Mouse (Mus musculus) MEL (cell line): Measurements from ENCODE around the gene Raly. TPM values are rescaled to one million over a fixed set of nuclear protein-coding genes. Genes with fewer than 3 reads are reported as not detected.

Experiments used
- DNase-seq: peaks from one replicate; pipeline ENCODE4 v3.0.0; 2011; ENCODE audit warnings: low read depth, low spot score
- H3K27ac ChIP-seq: 2 replicates; pipeline ENCODE4 v1.5.1; 2012; ENCODE audit warnings: low read depth, mild to moderate bottlenecking, control low read depth, low read length, moderate library complexity; ENCODE audit not compliant: control insufficient read depth
- H3K27me3 ChIP-seq, 2 experiments: fragments of 150-350 bp in 1 of 2; sonication (generic) in 1 of 2; 2 replicates each; pipeline ENCODE4 v1.6.1; 2012; ENCODE audit warnings: low read length in 2 of 2, mild to moderate bottlenecking in 2 of 2, improper control_type of control experiment in 1 of 2, moderate library complexity in 1 of 2; ENCODE audit not compliant: insufficient read depth in 2 of 2, control insufficient read depth in 1 of 2
- H3K36me3 ChIP-seq, 2 experiments: 2 replicates each; pipeline ENCODE4 v1.6.1; 2012 to 2014; ENCODE audit warnings: low read length in 2 of 2, improper control_type of control experiment in 1 of 2, inconsistent platforms in 1 of 2, mild to moderate bottlenecking in 1 of 2; ENCODE audit not compliant: insufficient read depth in 2 of 2, control insufficient read depth in 1 of 2
- H3K4me1 ChIP-seq, 2 experiments: fragments of 150-350 bp in 1 of 2; sonication (generic) in 1 of 2; 2 replicates each; pipeline ENCODE4 v1.6.1; 2012; ENCODE audit warnings: low read length in 2 of 2, improper control_type of control experiment in 1 of 2, mild to moderate bottlenecking in 1 of 2; ENCODE audit not compliant: insufficient read depth in 2 of 2, control insufficient read depth in 1 of 2
- H3K4me3 ChIP-seq, 2 experiments: fragments of 150-350 bp in 1 of 2; sonication (generic) in 1 of 2; 2 replicates each; pipeline ENCODE4 v1.5.1; 2012; ENCODE audit warnings: low read depth in 2 of 2, low read length in 2 of 2, mild to moderate bottlenecking in 2 of 2, moderate library complexity in 2 of 2, control low read depth in 1 of 2, improper control_type of control experiment in 1 of 2; ENCODE audit not compliant: control insufficient read depth in 1 of 2, insufficient read depth in 1 of 2
- H3K79me2 ChIP-seq: 2 replicates; pipeline ENCODE4 v1.6.1; 2012; ENCODE audit warnings: mild to moderate bottlenecking, low read length, moderate library complexity; ENCODE audit not compliant: control insufficient read depth, poor library complexity, insufficient read depth
- H3K9ac ChIP-seq: 2 replicates; pipeline ENCODE4 v1.6.1; 2012; ENCODE audit warnings: low read depth, mild to moderate bottlenecking, control low read depth, low read length, moderate library complexity; ENCODE audit not compliant: control insufficient read depth, poor library complexity, severe bottlenecking
- H3K9me3 ChIP-seq: fragments of 150-350 bp; sonication (generic); replicated peaks from 2 replicates; pipeline ENCODE4 v1.6.1; 2012; ENCODE audit warnings: mild to moderate bottlenecking, low read length, improper control_type of control experiment, moderate library complexity; ENCODE audit not compliant: insufficient read depth
- CHD1 ChIP-seq: IDR thresholded peaks from 2 replicates; pipeline ENCODE4 v1.6.1; 2012; ENCODE audit warnings: low read depth, mild to moderate bottlenecking, inconsistent platforms, low read length, improper control_type of control experiment
- EP300 ChIP-seq, 2 experiments: IDR thresholded peaks; 2 replicates each; pipeline ENCODE4 v1.6.1; 2011; ENCODE audit warnings: improper control_type of control experiment in 2 of 2, low read length in 2 of 2, low read depth in 1 of 2, mild to moderate bottlenecking in 1 of 2
- GABPA ChIP-seq: IDR thresholded peaks from 2 replicates; pipeline ENCODE4 v1.6.1; 2012; ENCODE audit warnings: low read depth, mild to moderate bottlenecking, inconsistent platforms, low read length, improper control_type of control experiment, moderate library complexity
- GATA1 ChIP-seq: IDR thresholded peaks from 2 replicates; pipeline ENCODE4 v1.6.1; 2011; ENCODE audit warnings: low read depth, low read length, improper control_type of control experiment
- HCFC1 ChIP-seq: IDR thresholded peaks from 2 replicates; pipeline ENCODE4 v1.6.1; 2012; ENCODE audit warnings: low read depth, mild to moderate bottlenecking, inconsistent platforms, low read length, improper control_type of control experiment, moderate library complexity
- JUND ChIP-seq: IDR thresholded peaks from 2 replicates; pipeline ENCODE4 v1.6.1; 2011; ENCODE audit warnings: low read depth, mild to moderate bottlenecking, improper control_type of control experiment, low read length
- MAFK ChIP-seq: IDR thresholded peaks from 2 replicates; pipeline ENCODE4 v1.6.1; 2011; ENCODE audit warnings: low read depth, mild to moderate bottlenecking, low read length, improper control_type of control experiment, borderline replicate concordance
- MAX ChIP-seq: IDR thresholded peaks from 2 replicates; pipeline ENCODE4 v1.6.1; 2011; ENCODE audit warnings: low read length, improper control_type of control experiment
- MAZ ChIP-seq: IDR thresholded peaks from 2 replicates; pipeline ENCODE4 v1.6.1; 2012; ENCODE audit warnings: low read depth, mild to moderate bottlenecking, inconsistent platforms, low read length, improper control_type of control experiment
- MXI1 ChIP-seq: IDR thresholded peaks from 2 replicates; pipeline ENCODE4 v1.6.1; 2011; ENCODE audit warnings: mild to moderate bottlenecking, low read depth, low read length, improper control_type of control experiment
- MYB ChIP-seq: IDR thresholded peaks from 2 replicates; pipeline ENCODE4 v1.6.1; 2011; ENCODE audit warnings: mild to moderate bottlenecking, low read depth, low read length, improper control_type of control experiment
- NRF1 ChIP-seq: IDR thresholded peaks from 2 replicates; pipeline ENCODE4 v1.6.1; 2014; ENCODE audit warnings: low read depth, mild to moderate bottlenecking, inconsistent platforms, low read length, improper control_type of control experiment, moderate library complexity; ENCODE audit not compliant: poor library complexity, insufficient read depth, severe bottlenecking
- POLR2AphosphoS2 ChIP-seq: IDR thresholded peaks from 2 replicates; pipeline ENCODE4 v1.6.1; 2011; ENCODE audit warnings: low read length, improper control_type of control experiment
- RCOR1 ChIP-seq: IDR thresholded peaks from 2 replicates; pipeline ENCODE4 v1.6.1; 2012; ENCODE audit warnings: low read depth, mild to moderate bottlenecking, inconsistent platforms, low read length, improper control_type of control experiment
- SIN3A ChIP-seq: IDR thresholded peaks from 2 replicates; pipeline ENCODE4 v1.6.1; 2012; ENCODE audit warnings: low read length, improper control_type of control experiment, inconsistent platforms
- UBTF ChIP-seq: IDR thresholded peaks from 2 replicates; pipeline ENCODE4 v1.6.1; 2012; ENCODE audit warnings: low read depth, mild to moderate bottlenecking, inconsistent platforms, low read length, improper control_type of control experiment, moderate library complexity, borderline replicate concordance; ENCODE audit not compliant: insufficient read depth
- ZKSCAN1 ChIP-seq: IDR thresholded peaks from 2 replicates; pipeline ENCODE4 v1.6.1; 2012; ENCODE audit warnings: low read depth, mild to moderate bottlenecking, inconsistent platforms, low read length, improper control_type of control experiment, moderate library complexity
- polyA plus RNA-seq, 2 experiments: library from polyadenylated mRNA; stranded (reverse) in 1 of 2; unstranded in 1 of 2; fragments of >175 nt in 1 of 2; fragments of >200 nt in 1 of 2; gene quantifications; 2 replicates each; pipeline versions ENCODE4 v1.2.1 to v1.2.4; 2012; ENCODE audit warnings: low replicate concordance in 2 of 2, low read depth in 1 of 2; ENCODE audit not compliant: insufficient read length in 2 of 2, insufficient read depth in 1 of 2, missing spikeins in 1 of 2
- total RNA-seq: library from RNA; depleted of rRNA; stranded (reverse); fragments of 300-350 nt; gene quantifications from 2 replicates; pipeline ENCODE4 v1.2.3, GENCODE M21; 2012

Raly gene
- total and polyA plus RNA-seq, 3 experiments, result 214 to 407 TPM; not detected in 1

GRCm38 (mm10) chr2:154791661-154792642, 1.1 kb downstream of the Raly start:
- H3K27ac ChIP-seq, result peak overlapping the region; percentile 93
- TF ChIP-seq ZKSCAN1, result no peak
- TF ChIP-seq NRF1, result peak; percentile 36; the same call in 1 of the 2 replicates
- 0 out of 2 replicates have a peak, but pooled peaks have one; percentile 21 for TF ChIP-seq HCFC1
- peak; percentile 24 to 41; a peak in 1 of 4 replicates for TF ChIP-seq EP300 (IDR thresholded peaks at IDR 0.05; ENCODE audit: low read depth in 1 of 2, low read length in 2 of 2)
- 0 out of 2 replicates have a peak, but pooled peaks have one; percentile 9 for TF ChIP-seq UBTF
- TF ChIP-seq RCOR1, result peak; percentile 80
- 0 out of 2 replicates have a peak, but pooled peaks have one; percentile 71 for TF ChIP-seq CHD1
- TF ChIP-seq POLR2AphosphoS2, result peak; percentile 27; the same call in 1 of the 2 replicates
- TF ChIP-seq MYB, result peak; percentile 77
- TF ChIP-seq MAFK, result no peak
- no peak; the same call in 1 of the 2 replicates for TF ChIP-seq SIN3A
- TF ChIP-seq GATA1, result peak; percentile 62; the same call in 1 of the 2 replicates
- peak; percentile 20; the same call in 1 of the 2 replicates for TF ChIP-seq MAZ
- no peak; the same call in 1 of the 2 replicates for TF ChIP-seq MXI1
- no peaks in the 10 kb centered on the region for H3K27me3 ChIP-seq
- H3K36me3 ChIP-seq, result peaks cover 2 to 50% of the 10 kb centered on the region in 2 experiments; a peak in 3 of 4 replicates
- H3K4me1 ChIP-seq, result peaks cover 7 to 24% of the 10 kb centered on the region in 2 experiments
- H3K4me3 ChIP-seq, result peak overlapping the region; percentile 74 to 92
- H3K79me2 ChIP-seq, result peaks cover 56% of the 10 kb centered on the region
- no peaks in the 10 kb centered on the region for H3K9me3 ChIP-seq
- DNase-seq, result peak; percentile 67
- H3K9ac ChIP-seq, result peak overlapping the region; percentile 97

GRCm38 (mm10) chr2:154803372-154803771, 12.5 kb downstream of the Raly start:
- peaks cover 14 to 20% of the 10 kb centered on the region in 2 experiments for H3K4me1 ChIP-seq

More at GRCm38 (mm10) chr2:154803372-154803771, 12.5 kb downstream of the Raly start:
- Histone ChIP-seq H3K27me3 (no peaks in the 10 kb centered on the region), H3K36me3 (peaks cover 3 to 29% of the 10 kb centered on the region in 2 experiments), H3K9me3 (no peaks in the 10 kb centered on the region), H3K79me2 (peaks cover 72% of the 10 kb centered on the region), H3K27ac (no peak overlapping the region), H3K9ac (no peak overlapping the region), H3K4me3 (no peak overlapping the region)
- DNase-seq, result no peak
- TF ChIP-seq JUND, result no peak
- TF ChIP-seq MAX, result 0 out of 2 replicates have a peak, but pooled peaks have one; percentile 18
- TF ChIP-seq GABPA, result no peak
